Mouse (Mus musculus) kidney, embryonic 14.5 days (tissue): ENCODE results near the gene Cherp. TPM values are rescaled to one million over a fixed set of nuclear protein-coding genes. Genes with fewer than 3 reads are reported as not detected.

Source experiments
- ATAC-seq: fragments of 200-750 bp; cut with Nextera tagmentation; 2 replicates; pipeline ENCODE4 v1.8.0; 2017; ENCODE audit warnings: moderate number of reproducible peaks, mild to moderate bottlenecking, moderate TSS enrichment, moderate library complexity; ENCODE audit not compliant: low FRiP score, low TSS enrichment
- H3K27ac ChIP-seq: fragments of 300-500 bp; sonication (generic); 2 replicates; pipeline ENCODE4 v1.5.1; 2014; ENCODE audit warnings: low read depth, mild to moderate bottlenecking, low read length, moderate library complexity, mixed read lengths
- H3K27me3 ChIP-seq: fragments of 300-500 bp; sonication (generic); 2 replicates; pipeline ENCODE4 v1.6.1; 2014; ENCODE audit warnings: mild to moderate bottlenecking, low read length; ENCODE audit not compliant: control insufficient read depth, insufficient read depth
- H3K36me3 ChIP-seq: fragments of 300-500 bp; sonication (generic); 2 replicates; pipeline ENCODE4 v1.6.1; 2014; ENCODE audit warnings: low read length, mixed read lengths; ENCODE audit not compliant: control insufficient read depth, insufficient read depth
- H3K4me1 ChIP-seq: fragments of 300-500 bp; sonication (generic); 2 replicates; pipeline ENCODE4 v1.6.1; 2014; ENCODE audit warnings: low read length, mixed read lengths; ENCODE audit not compliant: control insufficient read depth, insufficient read depth
- H3K4me2 ChIP-seq: fragments of 300-500 bp; sonication (generic); replicated peaks from 2 replicates; pipeline ENCODE4 v1.6.1; 2014; ENCODE audit warnings: low read depth, mild to moderate bottlenecking, low read length
- H3K4me3 ChIP-seq: fragments of 300-500 bp; sonication (generic); 2 replicates; pipeline ENCODE4 v1.5.1; 2014; ENCODE audit warnings: mild to moderate bottlenecking, low read length
- H3K9ac ChIP-seq: fragments of 300-500 bp; sonication (generic); 2 replicates; pipeline ENCODE4 v1.6.1; 2014; ENCODE audit warnings: low read depth, mild to moderate bottlenecking, low read length, moderate library complexity
- H3K9me3 ChIP-seq: fragments of 300-500 bp; sonication (generic); 2 replicates; pipeline ENCODE4 v1.6.1; 2016; ENCODE audit warnings: low read length; ENCODE audit not compliant: control insufficient read depth
- WGBS: fragments of 180-500 bp; shearing (Covaris S2); extraction: QIAGEN DNeasy Blood & Tissue Kit; methylation state at CpG from one replicate; pipeline ENCODE4 v1.1.7; 2014; 5-methylcytosine and 5-hydroxymethylcytosine counted together
- polyA plus RNA-seq: library from polyadenylated mRNA; unstranded; fragments of >200 nt; fragmentation: Nextera tagmentation; extraction: Ambion mirVana; gene quantifications from 2 replicates; pipeline ENCODE4 v1.2.1, GENCODE M21; 2014

Gene Cherp
- polyA plus RNA-seq, 1 experiment from 2014 or later, result 72.0 TPM

GRCm38 (mm10) chr8:72457806-72458205 lies 17.2 kb downstream of the Cherp start:
- 92% methylated on average over 3 of the region's 3 CpGs for WGBS
- Histone ChIP-seq H3K27ac (no peak overlapping the region), H3K27me3 (no peaks in the 10 kb centered on the region), H3K9me3 (no peaks in the 10 kb centered on the region; the same call in 1 of the 2 replicates), H3K4me2 (no peak overlapping the region), H3K9ac (no peak overlapping the region), H3K4me3 (no peak overlapping the region), H3K36me3 (peaks cover 71% of the 10 kb centered on the region), H3K4me1 (no peaks in the 10 kb centered on the region)
- no peak for ATAC-seq

DNA sequence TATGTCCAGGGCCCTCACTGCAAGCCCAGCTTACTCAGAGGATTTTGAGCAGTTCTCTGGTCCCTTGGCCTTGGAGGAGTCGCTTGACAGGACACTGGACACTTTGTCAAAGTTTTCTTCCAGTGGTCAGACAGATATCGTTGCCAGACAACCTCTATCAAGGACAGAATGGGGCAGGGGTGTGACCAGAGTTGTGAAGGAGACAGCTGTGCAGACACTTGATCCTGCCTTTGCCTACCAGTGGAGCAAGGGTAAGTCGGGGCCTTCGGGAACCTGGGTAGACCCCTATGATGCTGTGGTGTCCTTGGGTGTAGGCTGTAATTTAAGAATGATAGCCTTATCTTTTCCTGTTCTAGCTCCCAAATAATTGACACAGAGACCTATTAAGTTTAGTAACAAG lies 19.7 kb downstream of the Cherp start:
- no peak overlapping the region for H3K9ac ChIP-seq
- 86% methylated on average over 4 of the region's 4 CpGs for WGBS
- no peaks in the 10 kb centered on the region for H3K27me3 ChIP-seq
- H3K27ac ChIP-seq, result no peak overlapping the region
- no peak overlapping the region for H3K4me3 ChIP-seq
- H3K4me2 ChIP-seq, result no peak overlapping the region
- no peak for ATAC-seq
- H3K9me3 ChIP-seq, result no peaks in the 10 kb centered on the region; the same call in 1 of the 2 replicates
- no peaks in the 10 kb centered on the region for H3K4me1 ChIP-seq
- H3K36me3 ChIP-seq, result peaks cover 66% of the 10 kb centered on the region

GRCm38 (mm10) chr8:72453904-72454303 lies 21.1 kb downstream of the Cherp start:
- Histone ChIP-seq H3K4me3 (no peak overlapping the region), H3K9ac (no peak overlapping the region), H3K4me2 (no peak overlapping the region), H3K9me3 (no peaks in the 10 kb centered on the region; the same call in 1 of the 2 replicates), H3K27me3 (no peaks in the 10 kb centered on the region), H3K36me3 (peaks cover 65% of the 10 kb centered on the region), H3K4me1 (no peaks in the 10 kb centered on the region), H3K27ac (no peak overlapping the region)
- WGBS, result 98% methylated on average over 2 of the region's 2 CpGs
- ATAC-seq, result no peak

- 79% methylated on average over 8 of the region's 8 CpGs for WGBS
These were observed 23.5 kb downstream of the Cherp start for GRCm38 (mm10) chr8:72451516-72451915.

DNA sequence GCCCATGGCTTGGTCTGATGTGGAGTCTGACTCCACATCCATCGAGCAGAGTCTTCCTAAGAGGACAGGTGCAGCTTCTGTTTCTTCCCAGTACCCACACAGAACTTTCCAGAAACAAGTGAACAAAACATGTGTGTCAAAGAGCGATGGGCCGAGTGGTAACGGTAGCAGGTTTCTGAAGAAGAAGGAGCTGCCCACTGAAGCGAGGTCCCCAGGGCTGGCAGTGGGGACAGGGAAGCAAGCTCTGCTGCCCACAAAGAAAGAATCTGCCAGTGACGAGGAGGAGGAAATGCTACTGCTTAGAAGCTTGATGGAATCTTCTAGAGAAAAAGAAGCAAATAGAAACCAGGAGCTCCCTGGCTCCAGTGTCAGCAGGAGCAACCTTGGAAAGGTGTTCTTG lies 30.0 kb downstream of the Cherp start:
- Histone ChIP-seq H3K9ac (no peak overlapping the region), H3K9me3 (no peaks in the 10 kb centered on the region), H3K4me3 (no peak overlapping the region), H3K36me3 (peaks cover 15% of the 10 kb centered on the region), H3K27ac (no peak overlapping the region), H3K27me3 (no peaks in the 10 kb centered on the region), H3K4me1 (no peaks in the 10 kb centered on the region), H3K4me2 (no peak overlapping the region)
- 87% methylated on average over 6 of the region's 6 CpGs for WGBS
- ATAC-seq, result no peak

More at GRCm38 (mm10) chr8:72451516-72451915, 23.5 kb downstream of the Cherp start:
- Histone ChIP-seq H3K36me3 (peaks cover 59% of the 10 kb centered on the region), H3K4me2 (no peak overlapping the region), H3K4me1 (no peaks in the 10 kb centered on the region), H3K27me3 (no peaks in the 10 kb centered on the region), H3K4me3 (no peak overlapping the region), H3K9ac (no peak overlapping the region), H3K9me3 (no peaks in the 10 kb centered on the region; the same call in 1 of the 2 replicates), H3K27ac (no peak overlapping the region)
- ATAC-seq, result no peak

DNA sequence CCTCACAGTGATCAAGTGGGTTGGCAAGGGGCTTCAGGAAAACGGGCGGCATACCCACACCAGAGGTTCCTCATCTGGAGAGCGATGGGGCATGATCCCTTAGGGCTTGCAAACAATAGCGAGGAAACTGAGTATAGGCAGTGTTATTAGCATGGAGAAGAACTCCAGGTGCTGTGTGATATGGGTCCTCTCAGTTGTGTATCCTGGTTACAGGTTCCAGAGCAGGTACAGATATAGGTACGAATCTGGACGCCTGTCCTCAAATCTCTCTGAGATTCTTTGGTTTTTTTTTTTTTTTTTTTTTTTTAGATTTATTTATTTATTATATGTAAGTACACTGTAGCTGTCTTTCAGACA lies 31.1 kb downstream of the Cherp start:
- H3K4me1 ChIP-seq, result no peaks in the 10 kb centered on the region
- H3K4me3 ChIP-seq, result peak overlapping the region; percentile 38
- peak overlapping the region; percentile 78 for H3K4me2 ChIP-seq
- 36% methylated on average over 6 of the region's 6 CpGs for WGBS
- peak overlapping the region; percentile 61; the same call in 1 of the 2 replicates for H3K9ac ChIP-seq
- peak; percentile 70; the same call in 1 of the 2 replicates for ATAC-seq
- H3K9me3 ChIP-seq, result no peaks in the 10 kb centered on the region
- H3K27ac ChIP-seq, result no peak overlapping the region
- H3K27me3 ChIP-seq, result no peaks in the 10 kb centered on the region
- peaks cover 5% of the 10 kb centered on the region; the same call in 1 of the 2 replicates for H3K36me3 ChIP-seq

DNA sequence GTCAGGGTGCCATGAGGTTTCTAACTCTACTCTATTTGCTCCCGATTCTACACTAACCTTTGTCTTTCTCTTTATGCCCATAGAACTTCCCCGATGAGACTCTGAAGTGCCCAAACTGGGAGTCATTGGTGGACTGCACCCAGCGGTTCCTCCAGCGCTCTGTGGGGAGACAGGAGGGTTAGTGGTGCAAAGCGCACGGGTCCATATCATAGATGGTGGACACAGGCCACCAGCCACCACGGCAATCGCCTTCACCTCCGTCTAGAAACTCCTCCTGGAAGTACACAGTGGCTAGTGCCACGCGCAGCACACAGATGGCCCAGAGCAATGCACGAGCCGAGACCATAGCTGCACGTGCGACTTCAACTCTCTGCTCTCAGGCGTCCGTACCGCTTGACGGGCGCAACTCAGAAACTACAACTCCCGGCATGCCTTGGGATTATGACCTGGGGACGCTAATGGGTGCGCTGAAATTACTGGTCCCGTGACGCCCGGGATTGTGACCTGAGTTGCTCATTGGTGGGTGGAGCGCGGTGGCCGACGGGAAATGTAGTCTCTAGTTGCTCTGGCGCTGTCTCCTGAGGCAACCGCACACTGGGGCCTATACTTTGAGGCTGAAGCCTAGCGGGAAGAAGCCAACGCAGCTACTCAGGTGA lies 31.6 kb downstream of the Cherp start, which contains the start of the genes Calr3 and 1700030K09Rik:
Calr3 (minus strand) TSS at position 533 of the 656 bp plus-strand sequence.
1700030K09Rik (plus strand) TSS at position 543 of the 656 bp plus-strand sequence.
- no peaks in the 10 kb centered on the region for H3K27me3 ChIP-seq

DNA sequence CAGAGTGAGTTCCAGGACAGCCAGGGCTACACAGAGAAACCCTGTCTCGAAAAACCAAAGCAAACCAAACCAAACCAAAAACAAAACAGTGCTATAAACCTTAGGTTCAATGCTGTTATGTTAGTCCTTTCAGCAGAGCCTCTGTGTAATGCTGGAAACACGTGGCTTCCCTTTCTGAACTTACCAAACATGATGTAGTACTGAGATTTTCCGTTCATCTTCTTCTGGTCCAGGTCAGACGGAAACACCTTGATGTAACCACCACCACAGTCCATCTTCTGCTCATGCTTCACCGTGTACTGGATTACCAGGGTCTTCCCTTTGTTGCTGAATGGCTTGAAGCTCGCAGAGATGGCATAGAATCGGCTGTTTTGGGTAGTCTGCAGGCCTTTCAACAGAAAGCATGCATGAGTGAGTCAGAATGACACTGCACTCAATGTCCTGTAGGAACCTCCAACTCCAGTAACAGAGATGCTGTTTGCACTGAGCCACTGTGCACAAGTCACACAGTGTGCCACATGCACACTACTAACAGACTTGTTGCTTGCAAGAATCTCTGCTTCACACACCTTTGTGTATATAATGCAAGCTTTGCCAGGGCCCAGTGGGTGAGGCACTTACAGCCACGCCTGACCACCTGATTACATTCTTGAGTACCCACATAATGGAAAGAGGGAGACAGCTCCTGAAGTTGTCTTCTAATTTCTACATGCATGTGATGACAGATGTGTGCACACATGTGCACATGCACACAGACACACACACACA lies 36.6 kb downstream of the Cherp start:
- Histone ChIP-seq H3K27me3 (no peaks in the 10 kb centered on the region), H3K4me2 (no peak overlapping the region), H3K36me3 (no peaks in the 10 kb centered on the region), H3K4me3 (no peak overlapping the region), H3K4me1 (no peaks in the 10 kb centered on the region), H3K9me3 (no peaks in the 10 kb centered on the region), H3K27ac (no peak overlapping the region), H3K9ac (no peak overlapping the region)
- no peak for ATAC-seq
- 80% methylated on average over 8 of the region's 8 CpGs for WGBS

More for the DNA sequence above, 31.6 kb downstream of the Cherp start, which contains the start of the genes Calr3 and 1700030K09Rik:
- peak within 1 kb of the TSS; percentile 61 for H3K9ac ChIP-seq
- peak; percentile 99 for ATAC-seq
- H3K4me2 ChIP-seq, result peak within 1 kb of the TSS; percentile 78
- 5% methylated on average over 34 of the region's 34 CpGs for WGBS
- peaks cover 4% of the 10 kb centered on the region; the same call in 1 of the 2 replicates for H3K36me3 ChIP-seq
- H3K4me3 ChIP-seq, result peak within 1 kb of the TSS; percentile 38
- H3K4me1 ChIP-seq, result no peaks in the 10 kb centered on the region
- H3K27ac ChIP-seq, result no peak within 1 kb of the TSS
- H3K9me3 ChIP-seq, result no peaks in the 10 kb centered on the region

DNA sequence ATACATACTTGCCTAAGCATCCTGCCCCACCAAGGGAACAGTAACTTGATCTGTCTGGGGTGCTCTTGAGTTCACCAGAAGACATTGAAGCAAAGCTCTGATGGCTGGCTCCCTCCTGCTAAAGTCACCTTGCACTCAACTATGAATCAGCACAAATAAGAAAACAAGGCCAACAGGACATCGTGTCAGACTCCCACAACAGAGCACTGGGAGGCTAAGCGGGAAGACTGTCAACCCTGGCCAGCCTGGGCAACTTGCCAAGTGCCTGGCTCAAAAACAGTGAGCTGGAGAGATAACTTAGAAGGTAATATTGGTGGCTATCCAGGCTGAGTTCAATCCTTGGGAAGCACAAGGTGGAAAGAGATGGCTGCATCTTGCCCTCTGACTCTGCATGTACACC lies 40.1 kb downstream of the Cherp start:
- Histone ChIP-seq H3K36me3 (no peaks in the 10 kb centered on the region), H3K4me2 (no peak overlapping the region), H3K27ac (no peak overlapping the region), H3K9ac (no peak overlapping the region), H3K9me3 (no peaks in the 10 kb centered on the region), H3K4me3 (no peak overlapping the region), H3K4me1 (no peaks in the 10 kb centered on the region), H3K27me3 (no peaks in the 10 kb centered on the region)
- ATAC-seq, result no peak
- 25% methylated on average over 2 of the region's 2 CpGs for WGBS
